ENCODE assay signal across 10 mouse cellular contexts in the genomic region with DNA sequence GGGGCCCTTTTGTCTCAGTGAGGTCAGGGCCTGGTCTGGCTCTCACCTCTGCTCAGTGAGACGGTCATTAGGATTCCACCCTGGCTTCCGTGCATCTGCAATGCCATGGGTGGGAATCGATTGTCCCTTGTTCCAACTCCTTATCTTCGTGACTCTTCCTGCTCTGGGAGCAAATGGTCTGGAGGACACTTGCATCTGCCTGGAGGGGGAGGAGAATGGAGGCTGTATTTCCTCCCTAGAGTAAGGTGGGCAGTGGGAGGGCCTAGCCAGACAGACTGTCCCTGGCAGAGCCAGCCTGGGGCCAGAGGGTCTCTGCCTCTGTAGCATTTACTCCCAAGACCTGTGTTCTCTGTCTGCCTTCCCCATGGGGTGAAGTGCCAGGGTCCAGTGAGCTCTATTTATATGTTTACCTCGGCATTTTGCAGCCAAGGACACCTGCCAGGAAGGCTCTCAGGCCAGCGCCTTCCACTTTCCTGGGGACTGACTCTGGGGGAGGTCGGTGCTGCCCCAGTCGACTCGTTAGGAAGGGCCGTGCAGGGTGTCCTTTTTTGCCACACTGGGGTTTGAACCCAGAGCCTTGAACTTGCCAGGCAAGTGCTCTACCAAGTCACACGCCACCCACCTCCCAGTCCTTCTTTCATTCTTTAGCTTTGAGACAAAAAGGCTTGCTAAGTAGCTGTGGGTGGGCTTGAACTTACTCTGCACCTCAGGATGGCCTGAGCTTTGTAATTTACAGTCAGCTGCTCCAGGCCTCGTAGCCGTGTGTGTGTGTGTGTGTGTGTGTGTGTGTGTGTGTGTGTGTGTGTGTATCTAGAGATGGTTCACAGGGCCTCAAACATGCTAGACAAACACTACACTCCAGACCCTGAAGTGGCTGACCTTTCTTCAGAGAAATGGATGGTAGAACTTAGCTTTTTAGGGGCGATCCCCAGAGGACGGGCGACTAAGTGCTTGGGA.
DNase-seq lines count a peak whose midpoint lies in the region; ATAC-seq lines count a peak whose summit lies in the region.
"Had no signal": no experiment of that assay in that cellular context is flagged by ENCODE, and none has a peak within 500 bp of the region (broad histone marks: within the 10 kb centered on the region; RNA-seq: fewer than 3 reads in every experiment).

No protein-coding gene starts in this region.

- intact Hi-C loops in gastrocnemius, postnatal 14 days (cut with DNase I; ENCODE audit: low total_unique reads): no loop called here

- H3K27me3 ChIP-seq in heart, embryonic 16.5 days (ENCODE audit: control insufficient read depth, insufficient read depth, low read length): no peaks in the 10 kb centered on the region
- 0 out of 2 replicates have a peak, but pooled peaks cover 3% of the 10 kb centered on the region for H3K27me3 ChIP-seq in hindbrain, embryonic 11.5 days (ENCODE audit: control insufficient read depth, insufficient read depth, low read length)
- H3K27me3 ChIP-seq in midbrain, embryonic 11.5 days (ENCODE audit: control insufficient read depth, insufficient read depth, low read length): peaks cover 35% of the 10 kb centered on the region

- H3K4me3 ChIP-seq in heart, embryonic 16.5 days (ENCODE audit: low read length): no peak overlapping the region
- no peak overlapping the region for H3K4me3 ChIP-seq in brown adipose tissue, adult 24 weeks (ENCODE audit: insufficient read depth, low read depth, low read length)
- H3K4me3 ChIP-seq in hindbrain, embryonic 11.5 days (ENCODE audit: low read depth, low read length): no peak overlapping the region
- no peak overlapping the region for H3K4me3 ChIP-seq in midbrain, embryonic 11.5 days (ENCODE audit: low read depth, low read length)
- H3K4me3 ChIP-seq: embryonic facial prominence, embryonic 12.5 days had no signal

- no peak for DNase-seq in heart, adult 18-20 months
- DNase-seq in hindbrain, embryonic 11.5 days (ENCODE audit: low spot score): no peak
- no peak for DNase-seq in midbrain, embryonic 11.5 days (ENCODE audit: low spot score, missing footprints)
- no peak for DNase-seq in T-cell, adult 2 months (ENCODE audit: low spot score)
- DNase-seq in layer of hippocampus, adult 8-10 months (ENCODE audit: low spot score in 2 of 2): no peak
- DNase-seq in gastrocnemius, postnatal 14 days: no peak

- H3K4me1 ChIP-seq in heart, embryonic 16.5 days (ENCODE audit: control insufficient read depth, insufficient read depth, low read length): peaks cover 79% of the 10 kb centered on the region
- H3K4me1 ChIP-seq in brown adipose tissue, adult 24 weeks (ENCODE audit: control insufficient read depth, insufficient read depth, insufficient read length, low read length): peaks cover 79% of the 10 kb centered on the region
- H3K4me1 ChIP-seq in hindbrain, embryonic 11.5 days (replicated peaks; ENCODE audit: control insufficient read depth, insufficient read depth, low read length): peaks cover 48% of the 10 kb centered on the region
- H3K4me1 ChIP-seq in midbrain, embryonic 11.5 days (ENCODE audit: control insufficient read depth, insufficient read depth, low read length): peaks cover 84% of the 10 kb centered on the region

- H3K9me3 ChIP-seq in heart, embryonic 16.5 days (replicated peaks; ENCODE audit: control insufficient read depth, low read length): no peaks in the 10 kb centered on the region
- no peaks in the 10 kb centered on the region for H3K9me3 ChIP-seq in hindbrain, embryonic 11.5 days (ENCODE audit: control insufficient read depth, low read length)
- H3K9me3 ChIP-seq in midbrain, embryonic 11.5 days (ENCODE audit: control insufficient read depth, low read length): no peaks in the 10 kb centered on the region
- H3K9me3 ChIP-seq: embryonic facial prominence, embryonic 12.5 days had no signal

- 58% methylated on average over 16 of the region's 16 CpGs for WGBS in heart, embryonic 16.5 days
- 62% methylated on average over 16 of the region's 16 CpGs for WGBS in hindbrain, embryonic 11.5 days
- 63% methylated on average over 16 of the region's 16 CpGs for WGBS in midbrain, embryonic 11.5 days

- H3K27ac ChIP-seq in heart, embryonic 16.5 days (ENCODE audit: low read length): peak overlapping the region; percentile 63
- peak overlapping the region; percentile 60 for H3K27ac ChIP-seq in brown adipose tissue, adult 24 weeks (replicated peaks; ENCODE audit: low read depth, low read length)
- 0 out of 2 replicates have a peak overlapping the region, but pooled peaks have one; percentile 3 for H3K27ac ChIP-seq in hindbrain, embryonic 11.5 days (ENCODE audit: low read depth, low read length)
- no peak overlapping the region for H3K27ac ChIP-seq in midbrain, embryonic 11.5 days (ENCODE audit: low read depth, low read length)
- H3K27ac ChIP-seq: macrophage had no signal

- ATAC-seq in heart, embryonic 16.5 days (replicated peaks; ENCODE audit: extremely low read depth, insufficient read depth, low FRiP score): no peak
- ATAC-seq in hindbrain, embryonic 11.5 days (ENCODE audit: low FRiP score): no peak
- no peak for ATAC-seq in midbrain, embryonic 11.5 days (ENCODE audit: low FRiP score)

- peak overlapping the region; percentile 39 for H3K9ac ChIP-seq in heart, embryonic 16.5 days (ENCODE audit: low read length)
- H3K9ac ChIP-seq in hindbrain, embryonic 11.5 days (ENCODE audit: low read depth, low read length): 0 out of 2 replicates have a peak overlapping the region, but pooled peaks have one; percentile 19
- H3K9ac ChIP-seq in midbrain, embryonic 11.5 days (ENCODE audit: low read length): 0 out of 2 replicates have a peak overlapping the region, but pooled peaks have one; percentile 4
- H3K9ac ChIP-seq: embryonic facial prominence, embryonic 12.5 days had no signal

- H3K4me2 ChIP-seq in heart, embryonic 16.5 days (ENCODE audit: low read depth, low read length): no peak overlapping the region
- H3K4me2 ChIP-seq in hindbrain, embryonic 11.5 days (replicated peaks; ENCODE audit: low read depth, low read length): peak overlapping the region; percentile 83
- peak overlapping the region; percentile 96 for H3K4me2 ChIP-seq in midbrain, embryonic 11.5 days

- H3K36me3 ChIP-seq in heart, embryonic 16.5 days (ENCODE audit: control insufficient read depth, insufficient read depth): no peaks in the 10 kb centered on the region
- H3K36me3 ChIP-seq in hindbrain, embryonic 11.5 days (ENCODE audit: control insufficient read depth, insufficient read depth, low read length): no peaks in the 10 kb centered on the region
- H3K36me3 ChIP-seq in midbrain, embryonic 11.5 days (ENCODE audit: control insufficient read depth, insufficient read depth, low read length): no peaks in the 10 kb centered on the region
- H3K36me3 ChIP-seq: embryonic facial prominence, embryonic 12.5 days had no signal
